Mouse (Mus musculus): ENCODE measurements around the gene Mgll.

DNA sequence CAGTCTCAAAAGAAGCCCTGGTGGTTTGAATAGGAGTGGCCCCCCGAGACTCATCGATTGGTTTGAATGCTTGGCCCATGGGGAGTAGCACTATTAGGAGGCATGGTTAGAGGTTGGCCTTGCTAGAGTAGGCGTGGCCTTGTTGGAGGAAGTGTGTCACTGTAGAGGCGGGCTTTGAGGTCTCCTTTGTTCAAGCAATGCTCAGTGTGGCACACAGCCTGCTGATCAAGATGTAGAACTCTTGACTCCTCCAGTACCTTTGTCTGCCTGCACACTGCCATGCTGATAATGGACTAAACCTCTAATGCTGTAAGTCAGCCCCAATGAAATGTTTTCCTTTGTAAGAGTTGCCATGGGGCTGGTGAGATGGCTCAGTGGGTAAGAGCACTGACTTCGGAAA lies 108.5 kb downstream of the Mgll start:
- no peak for TF ChIP-seq POLR2A (IDR thresholded peaks at IDR 0.05; ENCODE audit: borderline replicate concordance, control insufficient read depth, low read depth, low read length)
- TF ChIP-seq CTCF (IDR thresholded peaks at IDR 0.05; ENCODE audit: control insufficient read depth, insufficient read depth, low read length): no peak
